9 mouse cellular contexts compared by ENCODE assay signal in the genomic region with DNA sequence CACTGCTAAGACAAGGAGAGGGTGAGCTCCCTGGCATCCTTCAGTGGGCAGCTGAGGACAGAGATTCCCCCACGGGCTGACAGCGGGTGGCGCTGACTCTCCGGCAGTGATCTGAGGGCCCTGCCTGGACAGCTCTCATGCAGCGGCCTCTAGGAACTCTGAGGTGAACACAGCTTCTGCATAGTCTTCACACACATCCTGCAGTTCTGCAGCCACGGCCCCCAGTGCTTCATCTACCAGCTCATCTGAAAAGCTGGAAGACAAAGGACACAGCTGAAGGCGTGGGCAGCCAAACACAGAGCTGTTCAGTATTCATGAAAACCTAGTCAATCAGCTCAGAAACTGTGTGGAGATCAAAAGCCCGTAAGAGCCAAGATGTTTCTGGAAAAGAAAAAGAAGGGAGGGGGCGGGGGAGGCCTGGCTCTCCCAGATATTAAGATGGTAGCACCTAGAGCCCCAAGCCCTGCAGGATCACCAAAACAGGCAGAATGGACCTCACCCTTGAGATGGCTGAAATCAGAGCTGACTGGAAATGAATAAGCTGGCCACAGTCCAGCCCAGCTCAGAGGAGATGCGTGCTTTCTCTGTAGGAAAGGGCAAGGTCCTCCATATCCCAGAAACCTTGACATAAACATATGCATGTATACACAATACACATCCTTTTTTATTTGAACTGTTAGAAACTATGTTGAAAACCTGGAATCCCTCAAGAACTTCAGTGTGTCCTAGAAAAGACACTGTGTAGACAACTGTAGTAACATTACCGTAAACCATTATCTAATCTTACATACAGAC. TPM values are rescaled to one million over a fixed set of nuclear protein-coding genes. Genes with fewer than 3 reads are reported as not detected.
DNase-seq lines count a peak whose midpoint lies in the region; ATAC-seq and TF ChIP-seq lines count a peak whose summit lies in the region.
"Had no signal": no experiment of that assay in that cellular context is flagged by ENCODE, and none has a peak within 500 bp of the region (broad histone marks: within the 10 kb centered on the region; RNA-seq: fewer than 3 reads in every experiment).

No protein-coding gene starts in this region.

- peak overlapping the region; percentile 31; the same call in 1 of the 2 replicates for H3K9ac ChIP-seq in forebrain, embryonic 15.5 days (replicated peaks)
- no peak overlapping the region for H3K9ac ChIP-seq in stomach, embryonic 14.5 days (replicated peaks; ENCODE audit: low read depth, low read length)
- H3K9ac ChIP-seq: kidney, embryonic 15.5 days had no signal

- H3K4me3 ChIP-seq in forebrain, embryonic 15.5 days, result no peak overlapping the region
- no peak overlapping the region for H3K4me3 ChIP-seq in stomach, embryonic 14.5 days (ENCODE audit: low read depth, low read length)
- H3K4me3 ChIP-seq in gastrocnemius, adult 2 months, result no peak overlapping the region
- H3K4me3 ChIP-seq: kidney, embryonic 15.5 days had no signal

- H3K9me3 ChIP-seq in forebrain, embryonic 15.5 days, result no peaks in the 10 kb centered on the region
- no peaks in the 10 kb centered on the region for H3K9me3 ChIP-seq in stomach, embryonic 14.5 days (ENCODE audit: control insufficient read depth, low read depth, low read length)
- H3K9me3 ChIP-seq: kidney, embryonic 15.5 days had no signal

- WGBS in forebrain, embryonic 15.5 days, result 35% methylated on average over 11 of the region's 11 CpGs
- WGBS in stomach, embryonic 14.5 days, result 66% methylated on average over 11 of the region's 11 CpGs

- H3K4me2 ChIP-seq in forebrain, embryonic 15.5 days (replicated peaks), result 0 out of 2 replicates have a peak overlapping the region, but pooled peaks have one; percentile 9
- no peak overlapping the region for H3K4me2 ChIP-seq in stomach, embryonic 14.5 days (replicated peaks; ENCODE audit: low read depth, low read length)
- H3K4me2 ChIP-seq: kidney, embryonic 15.5 days had no signal

- H3K27me3 ChIP-seq in forebrain, embryonic 15.5 days, result no peaks in the 10 kb centered on the region
- no peaks in the 10 kb centered on the region for H3K27me3 ChIP-seq in stomach, embryonic 14.5 days (ENCODE audit: control insufficient read depth, insufficient read depth, low read length)
- H3K27me3 ChIP-seq: kidney, embryonic 15.5 days had no signal

- intact Hi-C loops in left cerebral cortex, postnatal 14 days (cut with DNase I), result no loop called here
- intact Hi-C loops in gastrocnemius, adult 2 months (cut with DNase I), result no loop called here

- no peak for TF ChIP-seq CTCF in gastrocnemius, adult 2 months (IDR thresholded peaks at IDR 0.05)

- H3K27ac ChIP-seq in forebrain, embryonic 15.5 days (replicated peaks), result peak overlapping the region; percentile 80
- peak overlapping the region; percentile 70 for H3K27ac ChIP-seq in stomach, embryonic 14.5 days (ENCODE audit: low read length)
- H3K27ac ChIP-seq in gastrocnemius, adult 2 months, result no peak overlapping the region
- H3K27ac ChIP-seq: kidney, embryonic 15.5 days had no signal

- peaks cover 19% of the 10 kb centered on the region for H3K4me1 ChIP-seq in forebrain, embryonic 15.5 days
- peaks cover 10% of the 10 kb centered on the region; the same call in 1 of the 2 replicates for H3K4me1 ChIP-seq in stomach, embryonic 14.5 days (ENCODE audit: control insufficient read depth, insufficient read depth, low read length)

- peak; percentile 73 for DNase-seq in layer of hippocampus, adult 11-12 months (ENCODE audit: low spot score)
- no peak for DNase-seq in layer of hippocampus, adult 9-10 months (ENCODE audit: low spot score)
- DNase-seq in left cerebral cortex, postnatal 14 days (ENCODE audit: low spot score in 2 of 2), result peak; percentile 66 to 79
- no peak for DNase-seq in gastrocnemius, adult 2 months
- no peak for DNase-seq in natural killer cell, adult 2 months (ENCODE audit: low spot score in 2 of 2)
- DNase-seq: lung, adult 18-20 months had no signal

- peaks cover 36% of the 10 kb centered on the region for H3K36me3 ChIP-seq in forebrain, embryonic 15.5 days
- peaks cover 19% of the 10 kb centered on the region for H3K36me3 ChIP-seq in stomach, embryonic 14.5 days (ENCODE audit: control insufficient read depth, insufficient read depth, low read length)

- peak; percentile 70; the same call in 1 of the 2 replicates for ATAC-seq in forebrain, embryonic 15.5 days (replicated peaks)
- peak; percentile 44; the same call in 1 of the 2 replicates for ATAC-seq in stomach, embryonic 14.5 days (ENCODE audit: insufficient number of reproducible peaks, insufficient read depth, low FRiP score, low read depth)

RNA-seq across cellular contexts. Expression of gene Pitpnm3, which starts 19.8 kb away (rescaled TPM):
- polyA plus RNA-seq in forebrain, embryonic 15.5 days (2015; fragmentation: Nextera tagmentation; extraction: Ambion mirVana), result 1.4 and 1.8 TPM in 2 replicates
- 10 to 100 TPM; 56.9 to 61.3 TPM for total RNA-seq in left cerebral cortex, postnatal 14 days (2021)
- polyA plus RNA-seq in stomach, embryonic 14.5 days (2014; fragmentation: Nextera tagmentation; extraction: Ambion mirVana), result 0.52 and 0.67 TPM in 2 replicates
- 1 to 10 TPM; 1.7 to 2.2 TPM for total RNA-seq in gastrocnemius, adult 2 months (2021)

RNA-seq across cellular contexts. Expression of gene Gm43951, which starts 51.3 kb away (rescaled TPM):
- polyA plus RNA-seq in forebrain, embryonic 15.5 days (2015; fragmentation: Nextera tagmentation; extraction: Ambion mirVana), result 1.4 TPM in 2 replicates
- total RNA-seq in left cerebral cortex, postnatal 14 days (2021), result 10 to 100 TPM; 11.8 to 13.3 TPM
- polyA plus RNA-seq in stomach, embryonic 14.5 days (2014; fragmentation: Nextera tagmentation; extraction: Ambion mirVana), result not detected in 2 replicates
- under 1 TPM; 0.20 to 0.25 TPM for total RNA-seq in gastrocnemius, adult 2 months (2021)

RNA-seq across cellular contexts. Expression of gene 4933427D14Rik, which starts 51.9 kb away (rescaled TPM):
- 22.8 and 23.5 TPM in 2 replicates for polyA plus RNA-seq in forebrain, embryonic 15.5 days (2015; fragmentation: Nextera tagmentation; extraction: Ambion mirVana)
- total RNA-seq in left cerebral cortex, postnatal 14 days (2021), result 10 to 100 TPM; 25.8 to 34.3 TPM
- 13.5 and 15.9 TPM in 2 replicates for polyA plus RNA-seq in stomach, embryonic 14.5 days (2014; fragmentation: Nextera tagmentation; extraction: Ambion mirVana)
- 1 to 10 TPM; 2.0 to 2.6 TPM for total RNA-seq in gastrocnemius, adult 2 months (2021)

RNA-seq across cellular contexts. Expression of gene Txndc17, which starts 52.0 kb away (rescaled TPM):
- 132 and 138 TPM in 2 replicates for polyA plus RNA-seq in forebrain, embryonic 15.5 days (2015; fragmentation: Nextera tagmentation; extraction: Ambion mirVana)
- 10 to 100 TPM; 33.6 to 36.7 TPM for total RNA-seq in left cerebral cortex, postnatal 14 days (2021)
- 206 and 213 TPM in 2 replicates for polyA plus RNA-seq in stomach, embryonic 14.5 days (2014; fragmentation: Nextera tagmentation; extraction: Ambion mirVana)
- total RNA-seq in gastrocnemius, adult 2 months (2021), result 10 to 100 TPM; 29.2 to 30.4 TPM

Comparison
In these comparisons a context has a peak if more than half of its experiments do, and no peak if none do; other contexts are left out.
1. DNase-seq: peak in layer of hippocampus, adult 11-12 months (single experiment) and left cerebral cortex, postnatal 14 days (2 of 2); none in layer of hippocampus, adult 9-10 months (single experiment), gastrocnemius, adult 2 months (single experiment) and natural killer cell, adult 2 months (0 of 2).
2. RNA of gene Pitpnm3, which starts 19.8 kb away (total RNA-seq): 56.9 to 61.3 TPM in left cerebral cortex, postnatal 14 days; 1.7 to 2.2 TPM in gastrocnemius, adult 2 months; every median in the first group is over 10 times any median in the second.
3. RNA of gene Gm43951, which starts 51.3 kb away (total RNA-seq): 11.8 to 13.3 TPM in left cerebral cortex, postnatal 14 days; 0.20 to 0.25 TPM in gastrocnemius, adult 2 months; every median in the first group is over 10 times any median in the second.
4. RNA of gene 4933427D14Rik, which starts 51.9 kb away (total RNA-seq): 25.8 to 34.3 TPM in left cerebral cortex, postnatal 14 days; 2.0 to 2.6 TPM in gastrocnemius, adult 2 months; every median in the first group is over 4 times any median in the second.